Mouse (Mus musculus): ENCODE measurements around the gene Pcnx3.

- TF ChIP-seq CTCF (IDR thresholded peaks at IDR 0.05; ENCODE audit: low read depth, low read length): no peak
- no peak for TF ChIP-seq POLR2A (IDR thresholded peaks at IDR 0.05; ENCODE audit: insufficient read depth, low read length)
- TF ChIP-seq EP300 (IDR thresholded peaks at IDR 0.05; ENCODE audit: insufficient read depth, low read depth, low read length): no peak
Observed at GRCm38 (mm10) chr19:5693801-5694200, 5.1 kb upstream of the Pcnx3 start.
